Mouse (Mus musculus): ENCODE data around the gene Sapcd1. TPM values are rescaled to one million over a fixed set of nuclear protein-coding genes. Genes with fewer than 3 reads are reported as not detected.
"Not testable (repeated sequence)": the region's sequence is repeated elsewhere in the genome, so short reads cannot be mapped to it uniquely, and the experiment has no call there.

The Sapcd1 gene
- polyA plus RNA-seq, 1 experiment, result 2.8 TPM

DNA sequence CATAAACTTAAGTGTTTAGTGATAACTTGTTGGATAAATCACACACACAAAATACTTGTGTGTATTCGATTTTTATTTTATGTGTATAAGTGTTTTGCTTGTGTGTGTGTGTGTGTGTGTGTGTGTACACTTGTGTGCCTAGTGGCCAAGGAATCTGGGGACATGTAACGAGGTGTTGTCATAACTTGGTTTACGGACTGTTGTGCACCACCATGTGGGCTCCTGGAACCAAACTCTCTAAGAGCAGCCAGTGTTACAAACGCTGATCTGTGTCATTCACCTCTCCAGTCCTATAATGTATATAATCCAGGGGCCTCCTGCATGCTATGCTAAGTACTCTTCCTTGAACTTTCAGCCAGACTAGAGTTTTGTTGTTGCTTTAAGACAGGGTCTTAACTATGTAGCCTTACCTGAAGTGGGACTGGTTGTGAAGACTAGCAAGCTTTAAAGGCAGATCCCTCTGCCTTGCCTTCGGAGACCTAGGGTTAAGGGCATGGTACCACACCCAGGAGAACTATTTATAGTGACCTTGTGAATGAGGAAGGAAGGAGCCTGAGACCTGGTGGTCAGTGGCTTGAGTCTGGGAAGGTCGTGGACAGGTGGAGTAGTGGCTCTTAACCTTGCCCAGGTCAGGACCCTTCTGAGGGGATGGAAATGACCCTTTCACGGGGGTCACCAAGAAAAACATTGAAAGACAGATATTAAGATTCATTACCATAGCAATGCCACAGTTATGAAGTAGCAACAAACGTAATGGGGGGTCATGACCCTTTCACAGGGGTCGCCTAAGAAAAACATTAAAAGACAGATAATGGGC is 24.6 kb downstream of the Sapcd1 start:
- TF ChIP-seq CTCF (IDR thresholded peaks at IDR 0.05; ENCODE audit: insufficient read depth, low read length), result no peak
- no peak for TF ChIP-seq POLR2A (IDR thresholded peaks at IDR 0.05; ENCODE audit: borderline replicate concordance, extremely low read depth, low read depth, low read length)
- 52% methylated on average over 9 of the region's 9 CpGs for WGBS
- DNase-seq, result no peak
- no peak overlapping the region for H3K4me3 ChIP-seq (replicated peaks; ENCODE audit: extremely low read depth, low read depth, low read length)
- H3K4me1 ChIP-seq (ENCODE audit: control insufficient read depth, insufficient read depth, low read length), result peaks cover 8% of the 10 kb centered on the region

- DNase-seq, result no peak
- TF ChIP-seq CTCF (IDR thresholded peaks at IDR 0.05; ENCODE audit: insufficient read depth, low read length) (no peak), POLR2A (IDR thresholded peaks at IDR 0.05; ENCODE audit: borderline replicate concordance, extremely low read depth, low read depth, low read length) (no peak)
- Histone ChIP-seq H3K4me3 (replicated peaks; ENCODE audit: extremely low read depth, low read depth, low read length) (peak overlapping the region; percentile 78), H3K4me1 (ENCODE audit: control insufficient read depth, insufficient read depth, low read length) (peaks cover 8% of the 10 kb centered on the region)
- 10% methylated on average over 12 of the region's 12 CpGs for WGBS
Measured at GRCm38 (mm10) chr17:35002153-35002865, 25.5 kb downstream of the Sapcd1 start.

DNA sequence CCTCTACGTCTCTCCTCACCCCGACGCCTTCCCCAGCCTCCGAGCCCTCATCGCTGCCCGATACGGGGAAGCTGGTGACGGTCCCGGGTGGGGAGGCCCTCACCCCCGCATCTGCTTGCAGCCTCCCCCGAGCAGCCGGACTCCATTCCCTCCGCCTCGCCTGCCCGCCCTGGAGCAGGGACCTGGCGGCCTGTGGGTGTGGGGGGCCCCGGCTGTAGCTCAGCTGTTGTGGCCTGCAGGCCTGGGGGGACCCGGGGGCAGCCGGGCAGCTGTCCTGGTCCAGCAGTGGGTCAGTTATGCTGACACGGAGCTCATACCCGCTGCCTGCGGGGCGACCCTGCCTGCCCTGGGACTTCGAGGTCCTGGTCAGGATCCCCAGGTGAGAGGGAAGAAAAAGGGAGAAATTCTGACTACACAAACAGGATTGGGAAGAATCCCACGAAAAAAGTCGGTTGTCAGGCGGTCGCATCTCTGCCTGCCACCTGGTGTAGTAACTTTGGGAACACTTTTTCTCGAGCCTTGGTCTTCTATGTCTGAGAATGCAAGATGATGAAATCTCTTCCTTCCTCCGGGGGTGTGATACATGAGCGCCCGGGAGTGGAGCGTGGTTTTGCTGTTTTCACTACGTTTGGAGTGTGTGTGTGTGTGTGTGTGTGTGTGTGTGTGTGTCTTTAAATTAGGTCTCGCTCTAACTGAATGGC is 26.2 kb downstream of the Sapcd1 start:
- peaks cover 8% of the 10 kb centered on the region for H3K4me1 ChIP-seq (ENCODE audit: control insufficient read depth, insufficient read depth, low read length)
- TF ChIP-seq POLR2A (IDR thresholded peaks at IDR 0.05; ENCODE audit: borderline replicate concordance, extremely low read depth, low read depth, low read length), result no peak
- TF ChIP-seq CTCF (IDR thresholded peaks at IDR 0.05; ENCODE audit: insufficient read depth, low read length), result no peak
- peak overlapping the region; percentile 78 for H3K4me3 ChIP-seq (replicated peaks; ENCODE audit: extremely low read depth, low read depth, low read length)
- under 1% methylated on average over 35 of the region's 35 CpGs for WGBS
- DNase-seq, result no peak

DNA sequence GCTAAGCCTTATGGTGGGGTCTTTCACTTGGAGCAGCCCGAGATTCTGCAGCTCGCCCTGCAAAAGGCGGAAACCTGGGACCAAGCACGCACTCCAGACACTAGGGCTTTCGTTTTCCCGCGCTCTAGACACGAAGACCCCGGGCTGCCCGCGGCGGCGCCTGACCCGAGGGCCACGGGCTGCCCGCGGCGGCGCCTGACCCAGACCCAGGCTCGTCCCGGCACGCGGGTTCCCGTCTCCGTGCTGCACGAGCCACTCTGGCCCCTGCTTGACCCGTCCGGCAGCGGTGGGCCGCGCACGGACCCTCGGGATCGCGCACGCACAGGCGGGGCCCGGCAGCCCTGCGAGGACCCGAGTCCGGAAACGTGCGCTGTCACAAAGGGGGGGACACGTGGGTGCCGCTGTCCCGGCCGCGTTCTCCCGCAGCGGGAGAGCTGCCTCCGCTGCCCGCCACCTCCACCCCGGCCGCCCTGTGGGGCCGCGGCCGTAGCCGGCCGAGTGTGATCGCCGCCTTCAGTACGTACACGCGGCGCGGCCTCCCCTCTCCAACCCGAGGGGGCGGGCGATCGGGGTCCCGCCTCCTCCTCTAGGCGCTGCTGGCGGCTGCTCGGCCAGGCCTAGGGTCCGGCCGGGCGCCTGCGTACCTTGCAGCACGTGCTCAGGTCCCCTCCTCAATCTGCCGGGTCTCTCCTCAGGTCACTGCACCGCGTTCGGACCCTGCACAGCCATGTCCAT is 26.9 kb downstream of the Sapcd1 start, which contains the start of gene Vars:
Gene Vars (plus strand): TSS at position 271 of the 735 bp plus-strand sequence.
- DNase-seq, result peak; percentile 90
- Histone ChIP-seq H3K4me1 (ENCODE audit: control insufficient read depth, insufficient read depth, low read length) (peaks cover 8% of the 10 kb centered on the region), H3K4me3 (replicated peaks; ENCODE audit: extremely low read depth, low read depth, low read length) (peak within 1 kb of the TSS; percentile 78)
- under 1% methylated on average over 82 of the region's 83 CpGs for WGBS
- no peak for TF ChIP-seq CTCF (IDR thresholded peaks at IDR 0.05; ENCODE audit: insufficient read depth, low read length)
- TF ChIP-seq POLR2A (IDR thresholded peaks at IDR 0.05; ENCODE audit: borderline replicate concordance, extremely low read depth, low read depth, low read length), result peak; percentile 45; the same call in 1 of the 2 replicates

GRCm38 (mm10) chr17:34999871-35000716 is 27.7 kb downstream of the Sapcd1 start:
- peak overlapping the region; percentile 78 for H3K4me3 ChIP-seq (replicated peaks; ENCODE audit: extremely low read depth, low read depth, low read length)
- 4% methylated on average over 30 of the region's 32 CpGs for WGBS
- not testable (repeated sequence) for DNase-seq; H3K4me1 ChIP-seq (ENCODE audit: control insufficient read depth, insufficient read depth, low read length)

GRCm38 (mm10) chr17:34998526-34999430 is 29.0 kb downstream of the Sapcd1 start:
- peaks cover 8% of the 10 kb centered on the region for H3K4me1 ChIP-seq (ENCODE audit: control insufficient read depth, insufficient read depth, low read length)
- WGBS, result 70% methylated on average over 15 of the region's 15 CpGs
- no peak for DNase-seq
- TF ChIP-seq POLR2A (IDR thresholded peaks at IDR 0.05; ENCODE audit: borderline replicate concordance, extremely low read depth, low read depth, low read length) (no peak), CTCF (IDR thresholded peaks at IDR 0.05; ENCODE audit: insufficient read depth, low read length) (no peak)
- peak overlapping the region; percentile 19 for H3K4me3 ChIP-seq (replicated peaks; ENCODE audit: extremely low read depth, low read depth, low read length)

DNA sequence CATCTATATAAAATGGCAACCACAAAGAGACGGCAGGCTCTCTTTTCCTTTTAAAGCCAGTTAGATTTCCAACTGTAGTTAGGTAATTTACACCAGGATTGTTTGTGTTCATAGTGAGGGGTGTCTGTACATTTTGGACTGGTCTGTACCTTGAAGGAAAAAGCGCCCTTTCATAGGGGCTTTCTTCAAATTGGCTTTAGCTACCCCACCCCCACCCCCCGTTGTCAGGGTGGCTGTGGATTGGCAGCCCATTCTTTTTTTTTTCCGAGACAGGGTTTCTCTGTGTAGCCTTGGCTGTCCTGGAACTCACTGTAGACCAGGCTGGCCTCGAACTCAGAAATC is 30.7 kb downstream of the Sapcd1 start:
- DNase-seq, result no peak
- no peak for TF ChIP-seq CTCF (IDR thresholded peaks at IDR 0.05; ENCODE audit: insufficient read depth, low read length)
- no peak for TF ChIP-seq POLR2A (IDR thresholded peaks at IDR 0.05; ENCODE audit: borderline replicate concordance, extremely low read depth, low read depth, low read length)
- no peaks in the 10 kb centered on the region; the same call in 1 of the 2 replicates for H3K4me1 ChIP-seq (ENCODE audit: control insufficient read depth, insufficient read depth, low read length)
- WGBS, result 82% methylated on average over 5 of the region's 5 CpGs
- H3K4me3 ChIP-seq (replicated peaks; ENCODE audit: extremely low read depth, low read depth, low read length), result no peak overlapping the region
